Mouse (Mus musculus): ENCODE measurements around the gene Lama2. TPM values are rescaled to one million over a fixed set of nuclear protein-coding genes. Genes with fewer than 3 reads are reported as not detected.

The Lama2 gene
- total RNA-seq, 2 experiments from 2014 or later = 14.3 to 14.4 TPM

DNA sequence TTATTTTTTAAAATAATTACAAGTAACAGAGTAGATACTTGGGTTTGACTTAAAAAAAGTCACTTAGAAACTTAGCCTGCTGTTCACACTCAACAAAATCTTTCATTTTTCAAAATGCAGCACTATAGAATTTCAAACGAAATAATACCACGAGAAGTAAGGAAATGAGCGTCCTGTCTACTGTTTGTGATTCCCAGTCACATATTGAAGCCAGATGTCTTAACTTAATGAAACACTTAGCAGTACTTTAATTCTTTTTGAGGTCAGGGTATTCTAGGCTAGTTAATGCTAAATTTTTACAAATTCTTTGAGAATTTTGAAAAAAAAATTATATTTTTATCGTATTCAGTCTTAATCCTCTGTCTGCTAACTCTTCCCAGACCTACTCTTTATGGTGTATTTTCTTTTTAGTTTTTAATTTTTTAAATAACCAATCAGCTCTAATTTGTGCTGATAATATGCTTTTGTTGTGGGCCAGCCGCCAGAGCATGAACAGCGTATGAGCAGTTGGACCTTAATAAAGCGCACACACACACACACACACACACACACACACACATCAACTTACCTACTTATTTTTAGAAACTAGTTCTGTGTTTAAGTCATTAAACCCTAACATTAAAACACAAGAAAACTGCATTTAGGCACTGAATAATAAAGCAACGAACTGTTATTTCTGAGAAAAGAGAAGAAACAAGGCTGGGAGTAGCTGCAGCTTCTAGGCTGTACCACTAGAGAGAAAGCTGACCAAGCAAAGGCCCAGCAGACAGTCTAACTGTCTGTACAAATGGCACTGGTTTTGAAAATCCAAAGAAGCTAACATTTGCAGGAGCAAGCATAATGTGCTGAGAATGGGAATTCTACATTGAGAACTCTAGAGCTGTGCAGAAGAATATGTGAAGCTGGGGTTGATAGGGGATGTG lies 425.3 kb downstream of the Lama2 start:
- DNase-seq (ENCODE audit: low spot score in 2 of 2) = no peak

DNA sequence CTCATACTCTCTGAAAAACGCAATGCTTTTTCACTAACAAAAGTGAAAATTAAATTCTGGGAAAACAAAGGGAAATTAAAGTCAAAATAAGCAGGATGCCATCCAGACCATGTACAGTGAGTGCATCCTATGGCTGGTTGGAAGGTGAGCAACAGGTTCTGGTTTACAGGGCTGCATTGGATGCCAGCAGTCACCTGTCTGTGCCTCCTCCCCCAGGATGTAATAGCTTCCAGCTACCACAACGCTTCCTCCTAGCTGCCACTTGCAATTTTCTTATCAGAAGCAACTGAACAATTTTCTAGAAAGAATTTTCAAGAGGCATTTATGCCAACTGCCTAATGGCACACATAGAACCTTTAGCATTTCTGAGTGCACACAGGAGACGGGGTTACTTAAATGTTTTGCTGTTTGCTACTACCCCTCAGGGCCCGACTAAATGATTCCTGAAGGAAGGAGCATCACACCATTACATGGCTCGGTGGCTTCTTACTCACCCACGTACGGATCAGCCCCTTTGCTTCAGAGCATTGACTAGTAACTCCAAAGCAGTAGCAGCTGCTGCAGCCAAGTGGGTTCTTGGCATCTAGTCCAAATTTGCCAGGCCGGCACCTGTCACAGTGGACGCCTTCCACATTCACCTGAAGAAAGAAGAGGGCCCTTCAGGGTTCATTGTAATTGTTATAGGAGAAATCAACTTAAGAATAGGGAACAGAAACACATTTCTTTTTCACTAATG lies 430.8 kb downstream of the Lama2 start:
- no peak for DNase-seq (ENCODE audit: low spot score in 2 of 2)

DNA sequence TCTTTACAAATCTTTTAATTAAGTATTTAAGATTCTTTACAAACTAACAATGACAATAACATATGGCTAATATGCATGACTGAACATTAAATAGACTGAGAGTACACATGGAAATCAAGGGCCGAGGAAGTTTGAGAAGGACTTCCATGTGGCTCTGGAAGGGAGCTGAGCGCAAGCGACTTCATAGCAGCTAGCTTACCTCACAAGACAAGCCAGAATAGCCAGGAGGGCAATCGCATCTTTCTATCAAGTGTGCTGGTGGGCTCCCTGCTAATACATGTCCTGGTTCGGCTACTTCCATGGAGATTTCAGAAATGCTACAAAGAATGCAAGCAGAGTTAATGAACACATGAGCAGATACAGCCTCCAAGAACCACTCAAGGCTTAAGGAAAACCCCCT lies 435.4 kb downstream of the Lama2 start:
- DNase-seq (ENCODE audit: low spot score in 2 of 2) = no peak

DNA sequence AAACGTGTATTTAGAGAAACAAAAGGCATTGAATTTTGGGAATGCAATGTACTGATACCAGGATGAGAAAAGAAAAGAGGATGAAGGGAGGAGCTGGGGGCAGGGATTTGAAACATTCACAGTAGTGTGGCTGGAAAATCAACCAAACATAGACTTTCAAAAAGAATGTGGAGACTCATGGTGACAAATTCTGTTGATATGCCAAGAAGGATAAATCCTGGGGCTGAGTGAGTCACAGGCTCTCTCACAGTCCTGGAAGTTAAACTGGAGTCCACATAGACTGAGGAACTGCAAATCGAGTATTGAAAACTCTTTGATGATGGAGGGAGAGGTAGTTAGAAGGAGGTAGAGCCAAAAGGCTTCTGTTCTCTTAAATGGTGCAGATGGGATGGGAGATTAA lies 445.3 kb downstream of the Lama2 start:
- no peak for DNase-seq (ENCODE audit: low spot score in 2 of 2)

DNA sequence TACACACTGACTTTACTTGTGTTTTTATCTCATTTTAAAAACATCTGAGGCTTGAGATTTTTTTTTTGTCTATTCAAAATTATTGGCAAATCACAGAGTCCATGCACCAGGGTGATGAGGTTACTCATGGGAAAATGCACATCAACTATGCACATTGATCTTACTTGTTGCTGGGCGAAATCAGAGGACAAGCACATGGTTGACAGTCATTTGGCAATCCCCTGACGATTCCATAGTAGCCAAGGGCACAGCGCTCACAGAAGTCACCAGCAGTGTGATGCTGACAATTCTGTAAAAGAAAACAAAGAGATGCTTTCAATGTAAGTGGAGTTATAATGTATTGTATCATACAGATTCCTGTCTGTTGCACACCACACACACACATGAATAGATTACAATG lies 454.8 kb downstream of the Lama2 start:
- DNase-seq (ENCODE audit: low spot score in 2 of 2) = no peak

DNA sequence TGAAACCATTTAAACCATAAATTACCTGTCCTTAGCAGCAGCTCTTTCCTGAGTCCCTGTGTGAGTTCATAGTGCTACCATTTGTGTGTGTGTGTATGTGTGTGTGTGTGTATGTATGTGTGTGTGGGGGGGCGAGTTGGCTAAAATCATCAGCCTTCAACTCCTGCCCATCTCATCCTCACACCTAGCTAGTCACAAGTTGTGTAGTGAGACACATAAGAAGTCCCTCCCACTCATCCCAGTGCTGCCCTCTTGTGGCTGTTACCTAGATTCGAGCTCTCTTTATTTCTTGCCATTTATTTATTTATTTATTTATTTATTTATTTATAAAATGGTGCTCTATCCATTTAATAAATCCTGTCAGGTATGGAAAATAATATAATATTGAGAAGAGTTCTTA lies 457.2 kb downstream of the Lama2 start:
- DNase-seq (ENCODE audit: low spot score in 2 of 2) = no peak

DNA sequence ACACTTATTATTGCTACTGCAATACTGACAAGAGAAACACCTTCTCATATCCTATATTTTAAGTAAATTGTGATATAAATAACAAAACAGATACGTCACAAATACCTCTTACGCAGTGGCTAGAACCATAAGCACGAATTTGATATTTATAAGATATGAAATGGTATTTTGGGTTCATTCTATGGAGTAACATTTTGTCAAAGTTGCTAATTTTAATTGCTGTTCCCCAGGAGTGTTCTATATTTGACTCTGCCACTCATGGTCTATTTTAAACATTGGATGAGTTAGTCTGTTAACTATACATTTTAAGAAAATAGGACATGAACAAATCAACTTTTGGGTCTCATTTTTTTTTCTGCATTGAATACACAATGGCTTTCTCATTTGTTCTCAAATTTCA lies 469.3 kb downstream of the Lama2 start:
- no peak for DNase-seq (ENCODE audit: low spot score in 2 of 2)

DNA sequence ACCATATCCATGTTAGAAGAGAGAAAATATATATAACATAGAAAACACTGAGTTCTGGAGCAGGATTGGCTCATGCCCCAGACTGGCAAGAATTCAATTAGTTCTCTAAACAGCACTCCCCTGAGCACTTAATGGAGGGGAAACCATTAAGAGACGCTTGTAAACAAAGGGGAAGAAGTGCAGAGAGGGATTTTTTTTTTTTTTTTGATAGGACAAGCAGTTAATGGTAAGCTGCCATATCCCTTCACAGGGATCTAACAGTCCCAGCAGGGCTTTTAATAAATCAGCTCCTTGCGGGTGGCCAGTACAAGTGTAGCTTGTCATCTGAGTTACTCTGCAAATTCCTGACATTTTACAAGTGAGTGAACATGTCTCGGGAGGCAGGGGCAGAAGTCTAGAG lies 479.1 kb downstream of the Lama2 start:
- DNase-seq (ENCODE audit: low spot score in 2 of 2) = no peak

DNA sequence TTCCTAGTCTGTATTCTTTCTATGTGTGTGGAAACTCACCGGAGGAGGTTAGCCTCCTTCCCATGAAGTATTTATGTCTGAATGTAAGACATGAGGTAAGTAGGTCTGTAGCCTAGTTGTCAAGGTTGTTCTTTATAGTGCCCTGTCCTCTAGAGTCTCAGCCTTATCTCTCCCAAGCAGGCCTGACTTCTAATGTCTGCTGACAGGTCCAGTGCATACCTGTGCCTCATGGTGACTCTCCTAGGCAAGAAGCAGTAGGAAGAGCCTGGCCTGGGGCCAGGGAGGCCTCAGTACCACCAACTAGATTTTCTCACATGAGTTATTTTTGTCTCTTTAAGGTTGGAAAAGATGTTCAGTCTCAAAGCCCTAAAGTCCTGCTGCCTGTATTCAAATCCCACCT lies 483.8 kb downstream of the Lama2 start:
- DNase-seq (ENCODE audit: low spot score in 2 of 2) = no peak

DNA sequence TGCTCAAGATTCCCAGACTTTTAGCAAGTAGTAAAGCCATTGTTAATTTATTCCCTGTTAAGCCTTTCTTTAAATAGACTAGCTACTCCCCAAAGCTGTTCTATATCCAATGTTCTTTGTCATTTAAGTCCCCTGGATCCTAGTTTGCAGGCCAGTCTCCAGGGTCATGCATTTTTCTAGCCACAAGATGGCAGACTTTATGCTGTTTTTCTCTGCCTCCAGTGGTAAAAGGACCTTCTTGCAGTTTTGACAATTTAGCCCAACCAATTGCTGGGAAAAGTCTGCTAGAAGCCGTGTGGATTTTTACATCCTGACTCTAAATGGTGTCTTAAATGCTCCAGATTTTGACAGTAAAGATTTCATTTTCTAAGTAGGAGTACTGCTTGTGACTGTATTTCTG lies 486.4 kb downstream of the Lama2 start:
- DNase-seq (ENCODE audit: low spot score in 2 of 2) = peak; percentile 55 to 84

DNA sequence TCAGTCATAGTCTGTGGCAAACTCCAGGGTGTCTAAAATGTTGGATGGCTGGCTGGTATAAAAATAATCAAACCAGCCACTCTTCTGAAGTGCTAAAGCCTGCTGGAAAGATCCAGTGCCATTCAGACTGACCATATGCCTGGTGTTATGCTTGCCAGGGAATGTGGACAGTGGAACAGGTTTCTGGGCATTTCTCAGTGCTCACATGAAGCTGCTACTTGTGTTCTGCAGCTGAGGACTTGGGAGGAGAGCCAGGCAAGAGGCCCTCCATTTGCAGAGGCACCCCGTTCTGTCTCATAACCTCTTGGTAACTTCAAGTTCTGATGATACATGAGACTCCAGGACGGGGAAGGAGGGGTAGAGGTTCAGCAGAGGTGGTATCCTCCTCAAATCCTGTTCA lies 492.1 kb downstream of the Lama2 start:
- DNase-seq (ENCODE audit: low spot score in 2 of 2) = peak in 1 of 2 experiments; percentile 33

DNA sequence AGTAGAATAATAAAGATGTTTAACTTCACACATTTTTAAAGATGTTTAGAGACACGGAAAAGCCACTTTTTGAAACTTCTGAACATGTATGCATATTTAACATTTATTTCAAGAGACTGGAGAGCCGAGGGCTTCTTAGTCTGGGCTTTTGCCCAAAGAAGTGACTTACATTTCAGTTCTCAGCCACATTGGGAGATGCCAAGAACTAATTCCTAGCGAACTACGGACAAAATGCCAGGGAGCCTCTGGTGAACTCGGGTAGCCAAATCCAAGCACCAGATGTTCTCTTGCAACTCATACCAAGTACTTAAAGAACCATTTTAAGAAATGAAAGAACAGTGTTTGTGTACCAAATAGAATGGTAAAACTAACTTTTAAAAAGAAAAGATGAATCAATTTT lies 495.8 kb downstream of the Lama2 start:
- no peak for DNase-seq (ENCODE audit: low spot score in 2 of 2)

DNA sequence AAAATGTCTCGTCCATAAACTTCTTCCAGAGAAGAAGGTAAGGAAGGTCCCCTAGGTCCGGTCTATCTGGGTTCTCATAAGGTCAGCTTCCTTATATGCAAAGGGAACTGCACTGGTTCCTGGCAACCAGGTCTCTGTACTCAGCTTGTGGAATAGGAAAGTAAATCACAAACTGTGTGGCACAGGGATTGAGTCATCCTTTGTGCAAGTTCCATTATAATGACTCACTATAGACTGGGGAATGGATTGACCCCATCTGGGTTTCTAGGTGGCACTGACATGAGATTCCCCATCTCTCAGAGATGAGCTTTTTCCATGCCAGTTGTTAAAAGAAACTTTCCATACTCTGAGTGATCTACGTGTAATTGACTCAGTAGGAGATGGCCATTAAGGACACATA lies 501.7 kb downstream of the Lama2 start:
- DNase-seq (ENCODE audit: low spot score in 2 of 2) = no peak

DNA sequence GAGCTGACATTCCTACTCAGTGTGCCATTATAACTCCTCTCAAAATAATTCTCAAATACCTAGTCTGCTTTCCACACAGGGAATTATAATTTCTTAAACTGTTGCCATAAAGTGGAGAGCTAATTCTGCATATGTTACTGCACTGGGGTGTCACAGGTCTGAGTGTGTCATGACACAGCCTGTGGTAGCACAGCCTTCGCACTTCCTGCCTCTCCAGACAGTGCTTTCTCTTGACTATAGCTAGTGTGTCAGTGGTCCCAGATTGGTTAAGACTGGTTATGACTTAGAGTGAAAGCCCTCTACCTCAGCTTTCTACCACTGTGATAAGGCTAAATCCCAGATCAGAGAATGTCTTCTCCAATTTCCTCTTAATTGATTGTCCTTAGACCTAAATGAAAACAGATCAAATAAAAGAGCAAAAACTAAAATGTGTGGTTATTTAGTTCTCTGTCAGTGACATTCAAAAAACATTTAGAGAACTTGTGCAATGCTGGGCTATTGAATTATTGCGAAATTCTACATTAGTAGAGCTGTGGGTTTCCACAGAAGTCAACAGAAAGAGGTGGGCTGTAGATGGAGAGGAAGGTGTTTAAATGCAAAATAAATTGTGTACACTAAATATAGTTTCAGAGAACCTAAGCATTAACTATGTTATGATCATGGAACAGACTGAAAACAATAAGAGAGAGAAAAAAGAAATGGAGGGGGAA lies 502.5 kb downstream of the Lama2 start:
- DNase-seq (ENCODE audit: low spot score in 2 of 2) = no peak

DNA sequence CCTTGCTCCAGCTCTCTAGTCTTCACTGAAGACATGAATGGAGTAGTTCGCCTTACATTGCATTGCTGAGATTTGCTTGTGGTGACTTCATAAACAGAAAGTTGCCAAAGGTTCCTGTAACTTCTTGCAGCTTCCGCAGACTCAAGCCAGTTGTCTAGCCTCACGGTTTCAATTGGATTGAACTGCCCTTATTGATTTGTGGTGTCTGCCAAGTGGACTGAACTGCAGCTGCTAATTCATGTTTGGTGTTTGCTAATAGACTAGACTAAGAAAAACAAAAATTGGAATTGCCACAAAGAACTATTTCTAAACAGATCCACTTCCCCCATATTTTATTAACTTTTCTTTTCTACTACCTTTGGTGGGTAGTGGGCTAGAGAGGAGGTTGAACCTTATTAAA lies 505.4 kb downstream of the Lama2 start:
- no peak for DNase-seq (ENCODE audit: low spot score in 2 of 2)

DNA sequence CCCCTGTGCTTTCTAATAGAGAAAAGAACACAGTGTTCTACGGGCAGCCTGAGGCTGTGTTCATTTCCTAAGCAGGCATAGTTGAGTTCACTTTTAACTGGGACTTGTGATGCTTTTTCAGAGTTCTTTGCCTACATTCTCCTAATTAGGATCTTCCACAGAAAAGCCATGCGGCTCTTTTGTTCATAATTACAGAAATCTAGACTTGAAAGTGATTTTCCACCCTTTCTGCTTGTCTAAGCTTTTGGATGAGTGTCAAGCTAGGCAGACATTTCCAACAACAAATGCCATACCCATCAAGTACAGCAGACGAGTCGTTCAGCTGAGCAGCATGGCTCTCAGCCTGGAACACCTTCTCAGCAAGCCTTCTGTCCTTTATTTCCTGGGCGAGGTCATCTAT lies 515.7 kb downstream of the Lama2 start:
- peak; percentile 44 to 78 for DNase-seq (ENCODE audit: low spot score in 2 of 2)

DNA sequence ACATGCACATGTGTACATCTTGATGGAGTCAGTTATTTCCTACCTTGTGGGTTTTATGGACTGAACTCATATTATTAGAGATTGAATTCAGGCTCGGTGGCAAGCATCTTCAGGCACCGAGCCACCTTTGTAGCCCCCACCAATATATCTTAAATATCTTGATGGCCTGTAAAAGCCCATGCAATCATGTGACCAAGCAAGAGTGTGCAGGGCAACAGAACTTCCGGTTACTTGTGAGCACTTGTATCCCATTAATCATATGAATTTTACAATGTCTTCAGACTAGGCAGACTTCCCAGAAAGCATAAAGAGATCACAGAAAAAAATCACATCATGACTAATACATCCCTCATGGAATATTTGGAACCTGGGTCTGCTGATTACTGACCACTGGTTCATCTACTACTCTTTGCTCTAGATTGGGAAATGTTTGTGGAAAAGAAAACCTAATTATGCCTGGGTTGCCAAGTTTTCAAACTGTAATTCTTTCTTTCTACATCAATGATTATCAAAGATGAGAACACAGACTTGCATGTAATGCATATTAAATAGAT lies 517.7 kb downstream of the Lama2 start:
- DNase-seq (ENCODE audit: low spot score in 2 of 2) = no peak

DNA sequence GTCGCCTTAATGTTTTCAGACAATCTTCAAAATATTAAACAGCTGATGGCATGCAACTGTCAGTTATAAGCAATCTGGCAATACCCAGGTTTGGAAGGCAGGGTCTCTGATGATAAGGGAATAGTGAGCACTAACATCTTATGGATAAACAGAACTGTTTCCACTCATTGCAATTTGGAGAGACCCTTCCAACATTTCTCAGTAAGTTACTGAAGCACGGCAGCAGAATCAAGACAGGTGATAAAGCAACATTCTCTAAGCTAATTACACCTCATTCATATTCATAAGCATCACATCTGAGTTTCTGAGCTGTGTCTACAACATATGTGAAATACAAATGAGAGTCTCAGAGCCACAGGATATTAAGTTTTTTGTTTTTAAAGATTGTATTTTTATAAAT lies 542.4 kb downstream of the Lama2 start:
- no peak for DNase-seq (ENCODE audit: low spot score in 2 of 2)

DNA sequence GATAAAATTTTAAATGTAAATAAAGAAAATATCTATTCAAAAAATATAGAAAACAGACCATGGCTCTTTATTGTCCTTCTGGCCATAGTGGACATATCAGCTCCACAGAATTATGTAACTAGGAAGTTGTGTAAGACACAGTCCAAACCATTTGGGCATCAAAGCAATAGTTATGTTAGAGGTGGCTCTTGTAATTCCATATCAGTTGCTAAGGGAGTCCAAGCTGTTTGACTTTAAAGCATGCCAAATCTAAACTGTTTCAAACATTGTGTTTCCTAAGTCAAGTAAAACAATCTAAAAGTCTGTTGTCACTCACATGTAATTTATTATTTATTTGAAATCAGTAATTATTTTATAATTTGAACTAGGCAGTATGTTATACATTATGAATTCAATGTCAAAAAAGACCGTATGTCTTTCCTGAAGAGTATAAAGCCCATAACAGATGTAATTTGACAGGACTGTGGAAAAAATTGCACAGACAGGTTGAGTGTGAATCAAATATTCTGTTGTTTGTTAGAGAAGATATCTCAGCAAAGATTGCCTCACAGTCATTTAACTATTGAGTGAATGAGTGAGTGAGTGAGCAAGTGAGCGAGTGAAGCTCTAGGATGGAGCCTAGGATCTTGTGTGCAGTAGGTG lies 550.6 kb downstream of the Lama2 start:
- peak in 1 of 2 experiments; percentile 34 for DNase-seq (ENCODE audit: low spot score in 2 of 2)

DNA sequence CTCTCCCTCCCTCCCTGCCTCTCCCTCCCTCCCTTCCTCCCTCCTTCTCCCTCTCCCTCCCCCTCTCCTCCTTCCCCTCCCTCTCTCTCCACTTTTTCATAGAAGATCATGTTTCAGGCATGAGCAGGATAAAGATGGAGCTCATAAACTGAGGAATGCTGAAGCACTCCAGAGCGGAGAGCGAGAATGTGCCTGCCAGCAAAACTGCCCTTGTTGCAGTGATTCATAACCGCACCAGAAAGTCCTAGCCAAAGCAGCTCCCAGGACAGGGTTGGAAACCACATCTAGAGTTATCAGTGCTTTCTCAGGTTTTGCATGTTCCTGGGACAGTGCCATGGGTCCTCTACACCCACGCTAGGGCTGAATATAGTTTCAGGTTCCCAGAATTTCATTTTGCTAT lies 555.9 kb downstream of the Lama2 start:
- DNase-seq (ENCODE audit: low spot score in 2 of 2) = no peak

DNA sequence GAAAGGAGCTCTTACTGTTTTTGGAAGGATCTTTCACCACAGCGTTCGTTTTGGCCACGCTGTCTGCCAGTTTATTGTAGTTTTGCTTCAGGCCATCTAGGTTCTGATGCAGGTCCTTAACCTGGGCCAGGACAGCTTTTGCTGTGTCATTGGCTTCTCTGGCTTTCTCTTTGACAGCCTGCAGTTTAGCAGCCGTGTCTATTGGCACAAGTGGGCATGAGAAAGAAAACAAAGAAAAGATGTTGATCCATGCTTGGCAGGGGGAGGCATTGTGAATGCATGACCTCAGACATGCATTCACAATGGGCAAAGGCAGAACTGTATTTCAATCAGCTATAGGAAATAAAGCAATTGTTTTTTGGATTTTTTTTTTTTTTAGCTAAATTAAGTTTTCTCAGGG lies 565.1 kb downstream of the Lama2 start:
- DNase-seq (ENCODE audit: low spot score in 2 of 2) = no peak
